Mouse (Mus musculus) left cerebral cortex, adult 8-10 months (tissue): ENCODE data around the gene Odf3l1. TPM values are rescaled to one million over a fixed set of nuclear protein-coding genes. Genes with fewer than 3 reads are reported as not detected.
A peak's percentile ranks its signal among the peaks of the same experiment; 100 is the strongest.

Source experiments
- DNase-seq, 2 experiments: peaks; one replicate each; pipeline ENCODE4 v3.0.0; 2022; ENCODE audit warnings: low spot score in 2 of 2
- total RNA-seq, 4 experiments: library from RNA; stranded (reverse); gene quantifications; 2 replicates each; pipeline ENCODE4 v1.2.4; 2022

Odf3l1 gene
- total RNA-seq, 4 experiments from 2014 or later = 0.30 to 0.37 TPM; not detected in 2

GRCm38 (mm10) chr9:56844644-56845043 lies 19.8 kb downstream of the Odf3l1 start:
- DNase-seq = no peak

DNA sequence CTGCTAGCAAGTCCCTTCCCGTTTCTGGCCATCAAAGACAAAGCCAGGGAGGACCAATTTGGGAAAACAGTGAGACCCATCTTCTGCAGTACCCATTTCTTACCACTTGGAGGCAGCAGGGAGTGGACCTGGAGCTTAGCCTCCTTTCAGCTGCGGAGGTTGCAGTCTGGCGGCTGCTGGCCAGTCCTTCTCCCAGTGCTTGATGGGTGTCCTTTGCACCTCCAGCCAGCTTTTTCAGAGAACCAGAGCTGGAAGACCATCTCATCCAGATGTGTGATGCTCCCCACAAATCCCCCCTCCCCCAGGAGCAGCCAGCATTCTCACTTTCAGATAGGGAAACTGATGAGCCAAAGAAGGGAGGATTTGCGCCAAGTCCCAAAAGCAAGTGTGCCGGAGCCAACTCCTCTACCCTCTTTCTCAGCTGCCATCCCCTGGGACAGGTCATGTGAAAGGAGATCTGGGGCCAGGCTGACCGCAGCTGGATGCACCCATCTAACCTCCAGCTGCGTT lies 20.7 kb downstream of the Odf3l1 start:
- DNase-seq = peak; percentile 52 to 56

GRCm38 (mm10) chr9:56842303-56842719 lies 22.2 kb downstream of the Odf3l1 start:
- DNase-seq = no peak

GRCm38 (mm10) chr9:56841864-56842263 lies 22.6 kb downstream of the Odf3l1 start:
- DNase-seq = no peak

- DNase-seq = no peak
Measured at GRCm38 (mm10) chr9:56840721-56841120, 23.8 kb downstream of the Odf3l1 start.

DNA sequence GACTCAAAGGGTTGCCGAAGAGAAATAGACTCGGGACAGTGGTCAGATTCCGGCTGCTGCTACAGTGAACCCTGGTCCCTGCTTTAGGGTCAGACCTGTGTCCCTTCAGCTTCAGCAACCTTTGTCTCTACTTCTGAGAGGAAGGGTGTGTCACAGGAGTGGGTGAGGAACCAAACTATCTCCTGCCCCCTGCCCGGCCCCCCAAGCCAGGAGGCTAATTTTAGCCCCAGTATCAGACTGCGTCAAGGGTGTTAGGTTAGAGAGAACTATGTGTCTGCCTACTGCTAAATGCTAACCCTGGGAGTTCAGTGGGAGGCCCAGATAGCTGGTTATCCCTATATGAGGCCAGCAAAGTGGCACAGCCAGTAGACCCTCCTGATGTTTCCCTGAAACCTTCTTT lies 29.3 kb downstream of the Odf3l1 start:
- DNase-seq = no peak

DNA sequence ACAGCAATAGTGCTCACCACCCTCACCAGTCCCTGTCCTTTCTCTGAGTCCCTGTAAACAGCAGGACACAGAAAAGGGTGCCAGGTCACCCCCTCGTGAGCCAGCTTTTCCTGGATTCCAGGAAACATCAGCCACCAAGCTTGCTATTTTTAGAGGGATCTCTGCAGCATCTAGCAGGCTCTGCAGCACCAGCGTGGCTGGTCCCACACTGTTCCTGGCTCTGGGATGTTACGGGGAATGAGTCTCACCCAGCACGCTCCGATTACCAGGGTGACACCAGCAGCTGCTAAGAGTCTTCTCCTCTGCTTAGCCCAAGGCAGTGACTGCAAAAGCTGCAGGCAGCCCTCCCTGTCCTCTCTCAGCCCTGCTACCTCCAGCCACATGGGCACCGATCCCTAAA lies 31.6 kb downstream of the Odf3l1 start:
- DNase-seq = peak in 1 of 2 experiments; percentile 43

DNA sequence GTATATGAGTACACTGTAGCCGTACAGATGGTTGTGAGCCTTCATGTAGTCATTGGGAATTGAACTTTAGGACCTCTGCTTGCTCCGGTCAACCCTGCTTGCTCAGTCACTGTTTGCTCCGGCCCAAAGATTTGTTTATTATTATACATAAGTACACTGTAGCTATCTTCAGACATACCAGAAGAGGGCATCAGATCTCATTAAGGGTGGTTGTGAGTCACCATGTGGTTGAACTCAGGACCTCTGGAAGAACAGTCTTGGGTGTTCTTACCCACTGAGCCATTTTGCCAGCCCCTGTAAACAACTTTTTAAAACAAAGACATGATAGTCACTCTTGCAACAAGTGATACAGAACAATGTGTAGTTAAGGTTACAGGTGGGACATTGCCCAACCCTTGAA lies 32.6 kb downstream of the Odf3l1 start:
- no peak for DNase-seq

DNA sequence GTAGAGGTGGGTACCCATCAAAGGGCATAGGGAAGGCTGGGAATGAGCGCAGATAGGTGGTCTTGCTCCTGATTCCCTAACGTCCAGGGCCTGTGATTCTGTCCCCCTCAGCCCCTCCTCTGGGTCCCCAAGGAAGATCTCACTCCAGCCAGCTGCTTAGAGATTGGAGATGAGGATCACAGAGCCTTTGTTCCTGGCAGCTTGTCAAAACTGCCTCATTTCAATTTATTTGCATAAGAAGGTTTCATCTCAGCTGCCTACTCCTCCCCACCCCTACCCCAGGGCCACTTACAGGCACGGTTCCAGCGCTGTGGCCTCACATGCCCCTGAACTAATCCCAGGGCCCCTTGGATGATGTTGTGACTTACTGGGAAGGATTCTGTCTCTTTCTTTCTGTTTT lies 34.3 kb downstream of the Odf3l1 start:
- no peak for DNase-seq

DNA sequence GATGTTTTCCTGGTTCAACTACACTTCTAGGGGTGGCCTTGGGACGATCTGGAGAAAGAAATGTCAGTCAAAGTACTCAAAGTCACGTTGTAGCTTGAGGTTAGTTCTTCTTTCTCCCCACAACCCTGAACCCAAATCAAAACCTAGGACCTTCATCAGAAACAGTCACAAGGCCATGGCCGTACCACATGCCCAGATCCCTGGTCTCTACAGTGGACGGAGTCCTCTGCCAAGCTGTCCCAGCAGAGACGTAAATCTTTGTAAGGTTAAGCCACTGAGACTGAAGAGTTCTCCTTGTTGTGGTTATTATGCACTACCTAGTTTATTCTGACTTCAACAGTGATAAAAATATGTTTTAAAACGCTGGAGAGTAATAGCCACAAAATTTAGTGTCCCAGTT lies 35.6 kb downstream of the Odf3l1 start:
- no peak for DNase-seq

GRCm38 (mm10) chr9:56828146-56828545 lies 36.3 kb downstream of the Odf3l1 start:
- no peak for DNase-seq

DNA sequence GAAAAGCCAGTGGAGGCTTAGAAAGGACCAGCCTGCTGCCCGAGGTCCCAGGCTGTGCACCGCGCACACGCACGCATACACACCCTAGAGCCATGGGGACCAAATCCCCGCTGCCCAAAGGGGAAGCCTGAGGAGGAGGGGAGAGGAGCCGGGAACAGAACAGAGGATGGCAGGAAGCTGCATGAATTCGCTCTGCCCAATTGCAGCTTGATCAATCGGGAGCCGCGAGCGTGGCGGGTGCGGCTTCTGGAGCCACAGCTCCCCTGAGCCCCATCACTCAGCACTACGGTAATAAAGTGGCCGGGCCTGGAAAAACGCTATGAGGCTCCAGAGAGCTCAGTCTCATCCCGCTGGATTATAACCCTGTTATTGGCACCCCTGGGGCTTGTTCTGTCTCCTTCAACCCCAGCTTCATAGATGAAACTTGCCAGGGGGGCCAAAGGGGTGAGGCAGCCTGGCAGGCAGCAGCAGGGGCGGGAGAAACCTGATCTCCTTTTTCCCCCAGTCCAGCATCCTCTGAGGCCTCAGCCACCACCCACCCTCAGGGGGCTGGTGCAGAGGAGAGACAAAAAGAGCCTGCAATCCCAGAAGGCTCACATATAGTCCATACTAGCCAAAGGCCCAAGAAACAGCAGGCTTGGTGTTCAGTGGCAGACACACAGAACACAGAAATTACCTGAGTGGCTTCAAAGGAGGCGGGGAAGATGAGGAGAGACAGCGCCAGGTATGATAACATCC lies 38.8 kb downstream of the Odf3l1 start:
- DNase-seq = no peak

DNA sequence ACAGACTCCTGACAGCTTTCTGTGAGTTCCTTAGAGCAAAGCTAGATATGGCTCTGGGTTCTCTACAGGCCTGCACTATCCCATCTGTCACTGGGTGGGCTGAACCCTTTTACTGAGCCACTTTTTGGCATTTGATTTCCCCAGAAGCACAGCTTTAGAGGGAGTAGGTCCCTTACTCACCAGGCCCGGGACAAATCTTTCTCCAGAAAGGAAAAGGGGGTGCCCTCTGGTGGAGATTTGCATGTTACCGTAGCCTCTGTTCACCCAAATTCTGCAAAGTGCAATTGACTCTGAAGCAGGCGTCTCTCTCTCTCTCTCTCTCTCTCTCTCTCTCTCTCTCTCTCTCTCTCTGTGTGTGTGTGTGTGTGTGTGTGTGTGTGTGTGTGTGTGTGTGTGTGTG lies 39.6 kb downstream of the Odf3l1 start:
- no peak for DNase-seq

GRCm38 (mm10) chr9:56810916-56811315 lies 53.6 kb downstream of the Odf3l1 start:
- DNase-seq = no peak

GRCm38 (mm10) chr9:56807990-56808389 lies 56.5 kb downstream of the Odf3l1 start:
- no peak for DNase-seq

GRCm38 (mm10) chr9:56803146-56803545 lies 61.3 kb downstream of the Odf3l1 start:
- no peak for DNase-seq

Other genes starting within 250 kb of the Odf3l1 start
- 100 to 1,000 TPM; 330 to 366 (median 356) TPM for gene Lingo1, start 68.2 kb downstream of the Odf3l1 start, total RNA-seq
- 10 to 100 TPM; 14.2 to 17.9 (median 15.9) TPM for gene Cspg4, start 354 bp upstream of the Odf3l1 start, total RNA-seq
- 10 to 100 TPM in 1 of 4 experiments, 1 to 10 TPM in 3; 7.9 to 10.5 (median 8.9) TPM for gene Snx33, start 63.7 kb upstream of the Odf3l1 start, total RNA-seq
- gene Imp3, start 72.8 kb upstream of the Odf3l1 start, total RNA-seq = 10 to 100 TPM; 50.3 to 56.8 (median 51.5) TPM
- 10 to 100 TPM; 13.5 to 16.5 (median 15.5) TPM for gene Snupn, start 86.2 kb upstream of the Odf3l1 start, total RNA-seq
- 10 to 100 TPM; 24.8 to 30.6 (median 25.6) TPM for gene Ptpn9, start 130.2 kb upstream of the Odf3l1 start, total RNA-seq
- 10 to 100 TPM; 39.1 to 52.4 (median 45.5) TPM for gene Sin3a, start 207.4 kb upstream of the Odf3l1 start, total RNA-seq